In the genomic region with DNA sequence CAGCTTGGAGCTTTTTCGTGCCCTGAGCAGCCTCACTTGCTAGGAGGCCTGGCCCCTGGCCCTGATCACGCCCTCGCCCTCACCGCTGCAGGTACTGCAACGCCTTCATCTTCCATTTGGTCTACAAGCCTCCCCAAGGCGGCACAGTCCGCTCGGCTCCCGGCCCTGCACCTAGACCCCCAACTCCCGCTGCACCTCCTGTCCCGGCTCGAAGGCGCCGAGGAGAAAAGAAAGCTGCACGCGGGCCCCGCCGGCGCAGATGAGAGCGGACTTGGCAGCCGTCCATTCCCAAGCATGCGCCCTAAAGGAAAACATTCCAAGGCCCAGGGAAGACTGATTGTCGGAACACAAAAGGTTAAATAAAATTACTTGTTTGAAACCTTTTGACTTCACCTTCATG, we compare ENCODE assay signal across 9 mouse cellular contexts. TPM values are rescaled to one million over a fixed set of nuclear protein-coding genes. Genes with fewer than 3 reads are reported as not detected.
A peak's percentile ranks its signal among the peaks of the same experiment; 100 is the strongest.
DNase-seq lines count a peak whose midpoint lies in the region; ATAC-seq and TF ChIP-seq lines count a peak whose summit lies in the region.
"Had no signal": no experiment of that assay in that cellular context is flagged by ENCODE, and none has a peak within 500 bp of the region (broad histone marks: within the 10 kb centered on the region; RNA-seq: fewer than 3 reads in every experiment).

No protein-coding gene starts in this region.

- 7% methylated on average over 23 of the region's 23 CpGs for WGBS in cerebellum, adult 2 months
- 11% methylated on average over 23 of the region's 23 CpGs for WGBS in heart, adult 2 months
- 14% methylated on average over 23 of the region's 23 CpGs for WGBS in kidney, embryonic 14.5 days

- no peaks in the 10 kb centered on the region for H3K36me3 ChIP-seq in E14TG2a.4 (ENCODE audit: insufficient read depth, low read length)
- peaks cover 3% of the 10 kb centered on the region for H3K36me3 ChIP-seq in heart, adult 2 months (ENCODE audit: control insufficient read depth, insufficient read depth, low read length)
- no peaks in the 10 kb centered on the region for H3K36me3 ChIP-seq in kidney, embryonic 14.5 days (ENCODE audit: control insufficient read depth, insufficient read depth, low read length)

- H3K4me2 ChIP-seq in kidney, embryonic 14.5 days (replicated peaks; ENCODE audit: low read depth, low read length): peak overlapping the region; percentile 46

- H3K9me3 ChIP-seq in E14TG2a.4 (ENCODE audit: low read length): no peaks in the 10 kb centered on the region
- no peaks in the 10 kb centered on the region for H3K9me3 ChIP-seq in kidney, embryonic 14.5 days (ENCODE audit: control insufficient read depth, low read length)

- TF ChIP-seq EP300 in heart, adult 2 months (IDR thresholded peaks at IDR 0.05; ENCODE audit: insufficient read depth, low read depth, low read length): no peak

- no peaks in the 10 kb centered on the region for H3K4me1 ChIP-seq in cerebellum, adult 2 months (ENCODE audit: control insufficient read depth, insufficient read depth, low read length)
- peaks cover 29% of the 10 kb centered on the region for H3K4me1 ChIP-seq in E14TG2a.4 (replicated peaks; ENCODE audit: low read depth, low read length)
- H3K4me1 ChIP-seq in heart, adult 2 months (ENCODE audit: control insufficient read depth, insufficient read depth, low read length): peaks cover 6% of the 10 kb centered on the region
- H3K4me1 ChIP-seq in kidney, embryonic 14.5 days (ENCODE audit: control insufficient read depth, insufficient read depth, low read length): peaks cover 10% of the 10 kb centered on the region; the same call in 1 of the 2 replicates

- peak overlapping the region; percentile 50; the same call in 1 of the 2 replicates for H3K9ac ChIP-seq in heart, adult 2 months (ENCODE audit: low read depth, low read length)
- H3K9ac ChIP-seq in kidney, embryonic 14.5 days (ENCODE audit: low read depth, low read length): peak overlapping the region; percentile 28; the same call in 1 of the 2 replicates

- no peak for TF ChIP-seq CTCF in cerebellum, adult 2 months (IDR thresholded peaks at IDR 0.05; ENCODE audit: borderline replicate concordance, insufficient read depth, low read depth, low read length)
- no peak for TF ChIP-seq CTCF in E14TG2a.4 (conservative IDR thresholded peaks at IDR 0.05; ENCODE audit: low read length)
- no peak for TF ChIP-seq CTCF in heart, adult 2 months (IDR thresholded peaks at IDR 0.05)

- H3K79me2 ChIP-seq in heart, adult 2 months (replicated peaks; ENCODE audit: control insufficient read depth, insufficient read depth, low read length): no peaks in the 10 kb centered on the region

- peak; percentile 19 to 35 for DNase-seq in cerebellum, adult 2 months
- no peak for DNase-seq in cerebellum, adult 8-10 months
- DNase-seq in heart, adult 2 months: peak; percentile 43 to 60
- DNase-seq in lung, postnatal 14 days: peak; percentile 56
- DNase-seq in layer of hippocampus, adult 9-10 months (ENCODE audit: low spot score): no peak
- DNase-seq in left cerebral cortex, adult 11 months (ENCODE audit: low spot score): no peak

- no peak overlapping the region for H3K27ac ChIP-seq in cerebellum, adult 2 months (ENCODE audit: insufficient read depth, low read length)
- no peak overlapping the region; the same call in 1 of the 2 replicates for H3K27ac ChIP-seq in heart, adult 2 months
- no peak overlapping the region for H3K27ac ChIP-seq in kidney, embryonic 14.5 days (ENCODE audit: low read depth, low read length)

- H3K4me3 ChIP-seq in cerebellum, adult 2 months (replicated peaks; ENCODE audit: insufficient read depth, low read depth, low read length): peak overlapping the region; percentile 11
- H3K4me3 ChIP-seq in E14TG2a.4 (replicated peaks; ENCODE audit: low read length): peak overlapping the region; percentile 73
- peak overlapping the region; percentile 8; the same call in 1 of the 2 replicates for H3K4me3 ChIP-seq in heart, adult 2 months
- peak overlapping the region; percentile 25 for H3K4me3 ChIP-seq in kidney, embryonic 14.5 days (ENCODE audit: low read length)
- H3K4me3 ChIP-seq: myocyte had no signal

- no peaks in the 10 kb centered on the region for H3K27me3 ChIP-seq in cerebellum, adult 2 months (ENCODE audit: control insufficient read depth, insufficient read depth, low read length)
- peaks cover 68% of the 10 kb centered on the region for H3K27me3 ChIP-seq in E14TG2a.4 (ENCODE audit: insufficient read depth, low read length)
- no peaks in the 10 kb centered on the region for H3K27me3 ChIP-seq in heart, adult 2 months (ENCODE audit: control insufficient read depth, insufficient read depth, low read length)
- peaks cover 14% of the 10 kb centered on the region; the same call in 1 of the 2 replicates for H3K27me3 ChIP-seq in kidney, embryonic 14.5 days (ENCODE audit: control insufficient read depth, insufficient read depth, low read length)

- no peak for TF ChIP-seq POLR2A in cerebellum, adult 2 months (IDR thresholded peaks at IDR 0.05; ENCODE audit: borderline replicate concordance, insufficient read depth, low read length)
- no peak for TF ChIP-seq POLR2A in heart, adult 2 months (IDR thresholded peaks at IDR 0.05; ENCODE audit: insufficient read depth, low read depth, low read length)

- intact Hi-C loops in heart, adult 2 months (cut with DNase I): no loop called here

- ATAC-seq in kidney, embryonic 14.5 days (ENCODE audit: low FRiP score, low TSS enrichment): no peak

RNA-seq across cellular contexts. Expression of a gene that starts 6.0 kb away (rescaled TPM):
- 1.8 and 2.6 TPM in 2 replicates for polyA plus RNA-seq in cerebellum, adult 2 months (2012; rRNA removed)
- total RNA-seq in heart, adult 2 months (2021): 1 to 10 TPM; 7.9 to 8.8 TPM
- polyA plus RNA-seq in heart, adult 2 months (2012; rRNA removed): 17.6 and 20.6 TPM in 2 replicates
- 5.2 and 6.0 TPM in 2 replicates for polyA plus RNA-seq in kidney, embryonic 14.5 days (2014; fragmentation: Nextera tagmentation; extraction: Ambion mirVana)

RNA-seq across cellular contexts. Expression of a gene that starts 6.6 kb away (rescaled TPM):
- polyA plus RNA-seq in cerebellum, adult 2 months (2012; rRNA removed): 0.21 and 0.25 TPM in 2 replicates
- total RNA-seq in heart, adult 2 months (2021): 1 to 10 TPM; 1.3 to 2.9 TPM
- polyA plus RNA-seq in heart, adult 2 months (2012; rRNA removed): 3.2 and 3.8 TPM in 2 replicates
- polyA plus RNA-seq in kidney, embryonic 14.5 days (2014; fragmentation: Nextera tagmentation; extraction: Ambion mirVana): 0.33 and 0.88 TPM in 2 replicates
- polyA plus RNA-seq: myocyte had no signal

RNA-seq across cellular contexts. Expression of a gene that starts 14.1 kb away (rescaled TPM):
- polyA plus RNA-seq in cerebellum, adult 2 months (2012; rRNA removed): 20.4 and 20.5 TPM in 2 replicates
- total RNA-seq in heart, adult 2 months (2021): 1 to 10 TPM; 6.6 to 6.7 TPM
- 7.8 and 9.7 TPM in 2 replicates for polyA plus RNA-seq in heart, adult 2 months (2012; rRNA removed)
- 48.7 and 50.0 TPM in 2 replicates for polyA plus RNA-seq in kidney, embryonic 14.5 days (2014; fragmentation: Nextera tagmentation; extraction: Ambion mirVana)

RNA-seq across cellular contexts. Expression of a gene that starts 33.4 kb away (rescaled TPM):
- 70.5 and 79.7 TPM in 2 replicates for polyA plus RNA-seq in cerebellum, adult 2 months (2012; rRNA removed)
- 10 to 100 TPM; 10.2 to 10.8 TPM for total RNA-seq in heart, adult 2 months (2021)
- polyA plus RNA-seq in heart, adult 2 months (2012; rRNA removed): 23.6 and 27.6 TPM in 2 replicates
- 11.0 and 23.3 TPM in 2 replicates for polyA plus RNA-seq in kidney, embryonic 14.5 days (2014; fragmentation: Nextera tagmentation; extraction: Ambion mirVana)

RNA-seq across cellular contexts. Expression of a gene that starts 39.2 kb away (rescaled TPM):
- 0.54 TPM in 2 replicates for polyA plus RNA-seq in cerebellum, adult 2 months (2012; rRNA removed)
- 1 to 10 TPM; 1.2 to 1.3 TPM for total RNA-seq in heart, adult 2 months (2021)
- polyA plus RNA-seq in heart, adult 2 months (2012; rRNA removed): 1.5 and 2.1 TPM in 2 replicates
- polyA plus RNA-seq in kidney, embryonic 14.5 days (2014; fragmentation: Nextera tagmentation; extraction: Ambion mirVana): 0.31 and 0.91 TPM in 2 replicates
- polyA plus RNA-seq: myocyte had no signal

Comparison
In these comparisons a context has a peak if more than half of its experiments do, and no peak if none do; other contexts are left out.
1. DNase-seq: peak in cerebellum, adult 2 months (2 of 2), heart, adult 2 months (2 of 2) and lung, postnatal 14 days (single experiment); none in cerebellum, adult 8-10 months (single experiment), layer of hippocampus, adult 9-10 months (single experiment) and left cerebral cortex, adult 11 months (single experiment).
2. H3K4me3 ChIP-seq: peak in every context shown above with its lines; median percentile 73 in E14TG2a.4; 25 in kidney, embryonic 14.5 days; 11 in cerebellum, adult 2 months; 8 in heart, adult 2 months.